Mouse (Mus musculus): ENCODE data around the gene Mkln1. TPM values are rescaled to one million over a fixed set of nuclear protein-coding genes. Genes with fewer than 3 reads are reported as not detected.

Gene Mkln1
- 100 TPM for polyA plus RNA-seq (2015; fragmentation: Illumina TruSeq; extraction: RNeasy Lipid Tissue Mini Kit (QIAGEN cat#74804); ENCODE audit: low read depth, low replicate concordance)

DNA sequence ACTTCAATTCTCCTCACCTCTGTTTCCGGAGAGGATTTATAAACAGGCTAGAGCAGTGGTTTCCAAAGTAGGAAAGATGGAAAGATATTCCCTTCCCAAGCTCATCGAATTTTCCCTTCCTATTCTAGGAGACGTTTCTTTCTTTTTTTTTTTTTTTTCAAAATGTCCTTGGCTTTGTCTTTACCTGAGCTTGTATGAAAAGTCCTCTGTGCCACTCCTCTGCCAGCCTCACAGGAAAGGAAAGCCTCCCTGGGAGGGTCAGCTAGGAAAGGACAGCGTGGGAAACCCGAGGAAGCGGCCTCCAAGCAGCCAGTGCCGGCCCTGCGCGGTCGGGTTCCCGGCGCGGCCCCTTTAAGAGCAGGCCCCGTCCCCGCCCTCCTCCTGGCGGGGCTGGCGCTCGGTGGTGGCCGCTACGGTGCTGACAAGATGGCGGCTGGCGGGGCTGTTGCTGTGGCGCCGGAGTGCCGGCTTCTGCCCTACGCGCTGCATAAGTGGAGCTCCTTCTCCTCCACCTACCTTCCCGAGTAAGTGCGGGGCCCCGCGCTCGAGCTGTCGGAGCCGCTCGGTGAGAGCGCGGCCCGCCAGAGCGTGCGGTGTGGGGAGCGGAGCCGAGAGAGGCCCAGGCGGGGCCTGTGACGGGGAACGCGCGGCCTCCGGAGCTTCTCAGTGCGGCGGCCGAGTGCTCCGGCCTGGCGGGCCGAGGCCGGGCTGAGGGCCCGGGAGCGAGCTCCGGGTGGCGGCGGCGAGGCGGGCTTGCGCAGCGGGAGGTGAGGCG is at the start of gene Mkln1:
Mkln1 (plus strand) TSS at position 305 of the 775 bp plus-strand sequence.

GRCm38 (mm10) chr6:31563235-31564181 is 165.0 kb downstream of the Mkln1 start, which contains the start of gene Podxl:
Podxl (minus strand) TSS chr6:31563981.

Other genes with a start within 250 kb of the Mkln1 start
- 14.6 TPM for gene Podxl, start 165.2 kb downstream of the Mkln1 start, polyA plus RNA-seq (2015; fragmentation: Illumina TruSeq; extraction: RNeasy Lipid Tissue Mini Kit (QIAGEN cat#74804); ENCODE audit: low read depth, low replicate concordance)